Mouse (Mus musculus): ENCODE measurements around the gene Map6. TPM values are rescaled to one million over a fixed set of nuclear protein-coding genes. Genes with fewer than 3 reads are reported as not detected.
A peak's percentile ranks its signal among the peaks of the same experiment; 100 is the strongest.
"Not testable (repeated sequence)": the region's sequence is repeated elsewhere in the genome, so short reads cannot be mapped to it uniquely, and the experiment has no call there.

The Map6 gene
- polyA plus RNA-seq, 1 experiment from 2014 or later: 10.2 TPM

GRCm38 (mm10) chr7:99374325-99374724, 107.1 kb downstream of the Map6 start:
- not testable (repeated sequence) for H3K4me3 ChIP-seq (ENCODE audit: low read depth, low read length); DNase-seq (ENCODE audit: low spot score); H3K4me2 ChIP-seq (ENCODE audit: low read depth, low read length); ATAC-seq (ENCODE audit: low read depth); H3K9ac ChIP-seq (ENCODE audit: low read depth, low read length); H3K36me3 ChIP-seq (ENCODE audit: control insufficient read depth, insufficient read depth, low read length); H3K4me1 ChIP-seq (ENCODE audit: control insufficient read depth, insufficient read depth, low read length); H3K27me3 ChIP-seq (replicated peaks; ENCODE audit: control insufficient read depth, insufficient read depth, low read length); H3K9me3 ChIP-seq (ENCODE audit: control insufficient read depth, low read length); H3K27ac ChIP-seq (replicated peaks; ENCODE audit: low read depth, low read length)
- WGBS: 60% methylated on average over 3 of the region's 3 CpGs

DNA sequence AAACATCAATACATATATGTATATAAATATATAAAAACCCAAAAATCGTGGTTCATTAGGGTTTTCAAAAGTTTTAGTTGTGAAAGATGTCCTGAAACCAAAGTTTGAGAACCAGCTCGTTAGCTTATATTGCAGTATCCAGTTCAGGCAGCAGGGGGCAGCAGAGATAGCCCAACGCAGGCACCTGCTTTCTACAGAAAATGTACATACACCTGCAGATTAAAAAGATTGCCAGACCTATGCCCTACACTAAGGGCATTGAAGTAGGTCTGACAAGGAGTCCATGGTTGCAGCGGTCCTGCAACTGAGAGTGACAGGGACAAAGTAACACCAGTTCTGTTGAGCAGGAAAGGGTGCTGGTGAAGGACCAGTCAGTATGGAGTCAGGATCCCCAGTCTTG, 108.2 kb downstream of the Map6 start:
- 0 out of 2 replicates have a peak, but pooled peaks cover 3% of the 10 kb centered on the region for H3K4me1 ChIP-seq (ENCODE audit: control insufficient read depth, insufficient read depth, low read length)
- H3K9me3 ChIP-seq (ENCODE audit: control insufficient read depth, low read length): no peaks in the 10 kb centered on the region
- no peak overlapping the region for H3K4me3 ChIP-seq (ENCODE audit: low read depth, low read length)
- no peaks in the 10 kb centered on the region for H3K27me3 ChIP-seq (replicated peaks; ENCODE audit: control insufficient read depth, insufficient read depth, low read length)
- ATAC-seq (ENCODE audit: low read depth) (no peak), DNase-seq (ENCODE audit: low spot score) (no peak)
- H3K36me3 ChIP-seq (ENCODE audit: control insufficient read depth, insufficient read depth, low read length): no peaks in the 10 kb centered on the region
- no peak overlapping the region for H3K27ac ChIP-seq (replicated peaks; ENCODE audit: low read depth, low read length)
- no peak overlapping the region for H3K9ac ChIP-seq (ENCODE audit: low read depth, low read length)
- WGBS: 7% methylated on average over 4 of the region's 4 CpGs
- no peak overlapping the region for H3K4me2 ChIP-seq (ENCODE audit: low read depth, low read length)

DNA sequence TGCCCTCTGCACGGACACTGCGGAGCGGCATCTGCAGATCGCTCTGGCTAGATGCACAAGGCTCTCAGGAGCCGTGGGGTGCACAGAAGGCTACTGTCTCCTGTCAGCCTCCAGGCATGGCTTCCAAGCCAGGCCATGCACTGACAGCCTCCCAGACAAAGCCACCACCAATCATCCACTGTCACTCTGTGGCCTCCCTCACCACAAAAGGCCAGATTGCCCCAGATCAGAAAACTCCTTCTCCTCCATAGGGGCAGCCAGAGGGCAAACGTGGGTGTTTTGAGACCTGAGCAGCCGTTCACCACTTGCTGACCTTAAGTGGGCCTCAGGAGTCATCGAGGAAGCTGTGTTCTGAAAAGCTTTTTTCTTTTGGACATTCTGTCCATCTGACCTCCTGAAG, 111.6 kb downstream of the Map6 start:
- H3K9me3 ChIP-seq (ENCODE audit: control insufficient read depth, low read length): no peaks in the 10 kb centered on the region
- WGBS: 50% methylated on average over 8 of the region's 8 CpGs
- H3K27me3 ChIP-seq (replicated peaks; ENCODE audit: control insufficient read depth, insufficient read depth, low read length): no peaks in the 10 kb centered on the region; the same call in 1 of the 2 replicates
- H3K4me3 ChIP-seq (ENCODE audit: low read depth, low read length): no peak overlapping the region
- peaks cover 18% of the 10 kb centered on the region for H3K4me1 ChIP-seq (ENCODE audit: control insufficient read depth, insufficient read depth, low read length)
- H3K36me3 ChIP-seq (ENCODE audit: control insufficient read depth, insufficient read depth, low read length): no peaks in the 10 kb centered on the region
- no peak overlapping the region for H3K4me2 ChIP-seq (ENCODE audit: low read depth, low read length)
- ATAC-seq (ENCODE audit: low read depth) (no peak), DNase-seq (ENCODE audit: low spot score) (no peak)
- H3K27ac ChIP-seq (replicated peaks; ENCODE audit: low read depth, low read length): no peak overlapping the region
- H3K9ac ChIP-seq (ENCODE audit: low read depth, low read length): no peak overlapping the region

DNA sequence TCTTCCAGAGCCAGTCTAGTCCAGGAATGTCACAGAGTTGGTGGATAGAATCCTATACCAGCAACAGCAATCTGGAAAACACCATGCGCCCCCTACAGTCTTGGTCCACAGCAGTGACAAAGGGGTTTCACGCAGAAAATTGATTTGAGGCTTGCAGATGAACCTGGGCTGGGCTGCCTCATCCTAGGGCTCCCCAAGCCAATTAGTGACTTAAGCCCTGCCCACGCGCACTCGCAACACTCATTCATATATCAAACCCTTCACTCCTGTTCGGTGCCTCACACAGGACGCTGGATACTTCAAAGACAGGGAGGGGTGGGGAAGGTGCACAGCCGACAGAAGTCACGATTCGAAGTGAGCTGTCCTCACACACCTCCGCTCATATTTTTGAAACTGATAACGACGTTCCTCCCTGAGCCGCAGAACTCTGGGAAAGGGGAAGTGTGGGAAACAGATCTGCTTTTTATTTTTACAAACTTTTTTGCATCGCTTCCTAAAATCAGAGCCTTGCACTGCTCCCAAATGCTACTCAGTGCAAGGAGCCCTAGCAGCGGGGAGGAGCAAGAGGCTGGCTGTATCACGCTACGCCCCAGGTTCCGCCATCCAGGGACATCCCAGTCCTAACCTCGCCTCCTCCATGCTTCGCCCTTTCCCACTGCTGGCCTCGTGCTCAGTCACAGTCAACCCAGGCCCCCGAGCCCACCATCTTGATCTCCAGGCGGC, 113.4 kb downstream of the Map6 start:
- Histone ChIP-seq H3K36me3 (ENCODE audit: control insufficient read depth, insufficient read depth, low read length) (no peaks in the 10 kb centered on the region), H3K9ac (ENCODE audit: low read depth, low read length) (peak overlapping the region; percentile 77), H3K9me3 (ENCODE audit: control insufficient read depth, low read length) (no peaks in the 10 kb centered on the region), H3K27me3 (replicated peaks; ENCODE audit: control insufficient read depth, insufficient read depth, low read length) (no peaks in the 10 kb centered on the region; the same call in 1 of the 2 replicates), H3K4me2 (ENCODE audit: low read depth, low read length) (peak overlapping the region; percentile 97), H3K27ac (replicated peaks; ENCODE audit: low read depth, low read length) (peak overlapping the region; percentile 92), H3K4me3 (ENCODE audit: low read depth, low read length) (peak overlapping the region; percentile 68), H3K4me1 (ENCODE audit: control insufficient read depth, insufficient read depth, low read length) (peaks cover 24% of the 10 kb centered on the region)
- WGBS: 0% methylated on average over 24 of the region's 24 CpGs
- DNase-seq (ENCODE audit: low spot score): peak; percentile 83
- ATAC-seq (ENCODE audit: low read depth): peak; percentile 77

DNA sequence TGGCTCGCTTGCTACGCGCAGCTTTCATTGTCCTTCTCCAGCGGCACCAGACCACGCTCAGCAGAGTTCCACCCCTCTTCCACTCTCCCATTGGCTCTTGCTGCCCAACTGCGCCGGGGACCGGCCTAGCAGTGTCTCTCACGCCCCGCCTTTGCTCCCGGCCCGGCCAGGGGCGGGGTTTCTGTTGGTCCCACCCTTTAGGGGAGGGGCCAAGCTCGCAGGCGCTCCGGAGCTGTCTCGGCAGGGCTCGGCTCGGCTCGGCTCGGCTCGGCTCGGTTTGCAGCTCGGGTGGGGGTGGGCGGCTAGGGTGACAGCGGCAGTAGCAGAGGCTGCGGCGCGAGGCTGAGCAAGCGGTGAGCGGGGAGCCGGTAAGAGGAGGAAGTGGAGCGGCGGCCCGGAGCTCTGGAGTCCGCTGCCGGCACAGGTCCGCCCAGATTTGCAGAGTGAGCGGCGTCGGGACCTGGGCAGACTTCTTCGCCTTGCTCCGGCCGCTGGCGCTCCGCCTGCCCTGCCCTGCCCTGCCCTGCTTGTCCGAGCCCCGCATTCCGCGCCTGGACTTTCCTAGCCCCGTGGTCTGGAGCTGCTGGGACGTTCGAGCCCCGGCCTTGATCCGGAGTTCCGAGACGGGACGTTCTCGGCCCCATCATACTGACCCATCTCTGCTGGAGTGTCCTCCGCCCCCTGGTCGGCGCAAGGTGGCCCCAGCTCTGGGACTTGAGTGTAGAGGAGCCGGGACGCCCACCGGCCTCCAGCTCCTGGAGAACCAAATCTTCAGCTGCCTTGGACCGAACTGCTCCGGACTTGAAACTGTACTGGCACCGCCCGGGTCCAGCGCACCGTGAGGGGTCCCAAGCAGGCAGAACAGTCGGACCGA, 114.2 kb downstream of the Map6 start, which contains the start of gene Gdpd5:
Gene Gdpd5 (plus strand): TSS at position 201 of the 874 bp plus-strand sequence.
- H3K27ac ChIP-seq (replicated peaks; ENCODE audit: low read depth, low read length): peak within 1 kb of the TSS; percentile 92
- peak; percentile 98 for DNase-seq (ENCODE audit: low spot score)
- no peaks in the 10 kb centered on the region for H3K9me3 ChIP-seq (ENCODE audit: control insufficient read depth, low read length)
- H3K4me3 ChIP-seq (ENCODE audit: low read depth, low read length): peak within 1 kb of the TSS; percentile 68
- no peaks in the 10 kb centered on the region for H3K36me3 ChIP-seq (ENCODE audit: control insufficient read depth, insufficient read depth, low read length)
- WGBS: under 1% methylated on average over 42 of the region's 73 CpGs
- H3K4me1 ChIP-seq (ENCODE audit: control insufficient read depth, insufficient read depth, low read length): peaks cover 24% of the 10 kb centered on the region
- peak; percentile 97 for ATAC-seq (ENCODE audit: low read depth)
- H3K9ac ChIP-seq (ENCODE audit: low read depth, low read length): peak within 1 kb of the TSS; percentile 77
- H3K4me2 ChIP-seq (ENCODE audit: low read depth, low read length): peak within 1 kb of the TSS; percentile 97
- no peaks in the 10 kb centered on the region; the same call in 1 of the 2 replicates for H3K27me3 ChIP-seq (replicated peaks; ENCODE audit: control insufficient read depth, insufficient read depth, low read length)

- no peak for ATAC-seq (ENCODE audit: low read depth)
- H3K36me3 ChIP-seq (ENCODE audit: control insufficient read depth, insufficient read depth, low read length): no peaks in the 10 kb centered on the region
- peaks cover 24% of the 10 kb centered on the region for H3K4me1 ChIP-seq (ENCODE audit: control insufficient read depth, insufficient read depth, low read length)
- peak overlapping the region; percentile 97 for H3K4me2 ChIP-seq (ENCODE audit: low read depth, low read length)
- H3K9me3 ChIP-seq (ENCODE audit: control insufficient read depth, low read length): no peaks in the 10 kb centered on the region
- peak overlapping the region; percentile 68 for H3K4me3 ChIP-seq (ENCODE audit: low read depth, low read length)
- H3K27ac ChIP-seq (replicated peaks; ENCODE audit: low read depth, low read length): peak overlapping the region; percentile 75; the same call in 1 of the 2 replicates
- H3K27me3 ChIP-seq (replicated peaks; ENCODE audit: control insufficient read depth, insufficient read depth, low read length): no peaks in the 10 kb centered on the region; the same call in 1 of the 2 replicates
- 13% methylated on average over 30 of the region's 30 CpGs for WGBS
- no peak for DNase-seq (ENCODE audit: low spot score)
- H3K9ac ChIP-seq (ENCODE audit: low read depth, low read length): peak overlapping the region; percentile 75
Observed at GRCm38 (mm10) chr7:99382088-99383000, 115.1 kb downstream of the Map6 start.

GRCm38 (mm10) chr7:99383246-99383645, 116.0 kb downstream of the Map6 start:
- Histone ChIP-seq H3K9me3 (ENCODE audit: control insufficient read depth, low read length) (no peaks in the 10 kb centered on the region), H3K4me1 (ENCODE audit: control insufficient read depth, insufficient read depth, low read length) (peaks cover 24% of the 10 kb centered on the region)
- 60% methylated on average over 5 of the region's 5 CpGs for WGBS

More at GRCm38 (mm10) chr7:99383246-99383645, 116.0 kb downstream of the Map6 start:
- Histone ChIP-seq H3K9ac (ENCODE audit: low read depth, low read length) (peak overlapping the region; percentile 75), H3K4me3 (ENCODE audit: low read depth, low read length) (peak overlapping the region; percentile 68), H3K36me3 (ENCODE audit: control insufficient read depth, insufficient read depth, low read length) (no peaks in the 10 kb centered on the region), H3K27me3 (replicated peaks; ENCODE audit: control insufficient read depth, insufficient read depth, low read length) (no peaks in the 10 kb centered on the region; the same call in 1 of the 2 replicates), H3K27ac (replicated peaks; ENCODE audit: low read depth, low read length) (no peak overlapping the region; the same call in 1 of the 2 replicates), H3K4me2 (ENCODE audit: low read depth, low read length) (peak overlapping the region; percentile 97)
- no peak for ATAC-seq (ENCODE audit: low read depth)
- no peak for DNase-seq (ENCODE audit: low spot score)

Data from embryonic facial prominence, embryonic 14.5 days (tissue).